Mouse (Mus musculus): ENCODE measurements around the gene Sult3a2.
"Not testable (repeated sequence)": the region's sequence is repeated elsewhere in the genome, so short reads cannot be mapped to it uniquely, and the experiment has no call there.

Sult3a2 gene

DNA sequence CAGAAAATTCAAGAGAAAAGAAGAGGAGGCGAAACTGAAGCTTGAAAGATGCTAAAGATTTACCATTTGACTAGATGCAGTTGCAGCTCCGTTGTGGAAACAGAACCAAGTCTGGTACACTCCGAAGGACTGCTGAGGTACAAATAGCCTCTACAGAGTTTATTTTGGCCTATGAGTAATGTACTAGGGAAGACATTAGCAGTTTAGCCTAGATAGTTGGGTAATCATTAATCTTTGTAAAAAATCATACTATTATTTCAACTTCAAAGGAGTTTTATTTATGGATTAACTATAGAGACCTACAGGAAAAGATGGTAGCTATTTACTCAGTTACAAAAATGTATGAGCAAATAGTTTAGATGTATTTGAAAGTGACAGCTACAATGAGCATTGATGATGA, at the start of gene Sult3a2:
Sult3a2 (minus strand) TSS at position 101 of the 400 bp plus-strand sequence.
- DNase-seq: no peak

DNA sequence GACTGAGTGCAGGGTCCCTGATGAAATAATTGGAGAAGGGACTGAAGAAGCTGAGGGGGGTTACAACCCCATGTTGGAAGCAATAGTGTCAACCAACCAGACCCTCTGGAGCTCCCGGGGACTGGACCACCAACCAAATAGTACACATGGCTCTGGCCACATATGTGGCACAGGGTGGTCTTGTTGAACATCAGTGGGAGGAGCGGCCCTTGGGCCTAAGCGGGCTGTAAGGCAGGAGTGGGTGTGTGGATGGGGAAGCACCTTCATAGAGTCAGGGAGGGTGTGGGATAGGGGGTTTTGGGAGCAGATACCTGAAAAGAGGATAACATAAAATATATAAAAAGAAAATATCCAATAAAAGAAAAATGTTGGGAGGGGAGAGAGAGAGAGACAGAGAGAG, 34.4 kb upstream of the Sult3a2 start:
- no peak for DNase-seq

GRCm38 (mm10) chr10:33816923-33817322, 30.4 kb upstream of the Sult3a2 start:
- DNase-seq: peak; percentile 10

GRCm38 (mm10) chr10:33814266-33814665, 27.8 kb upstream of the Sult3a2 start:
- DNase-seq: peak; percentile 82

DNA sequence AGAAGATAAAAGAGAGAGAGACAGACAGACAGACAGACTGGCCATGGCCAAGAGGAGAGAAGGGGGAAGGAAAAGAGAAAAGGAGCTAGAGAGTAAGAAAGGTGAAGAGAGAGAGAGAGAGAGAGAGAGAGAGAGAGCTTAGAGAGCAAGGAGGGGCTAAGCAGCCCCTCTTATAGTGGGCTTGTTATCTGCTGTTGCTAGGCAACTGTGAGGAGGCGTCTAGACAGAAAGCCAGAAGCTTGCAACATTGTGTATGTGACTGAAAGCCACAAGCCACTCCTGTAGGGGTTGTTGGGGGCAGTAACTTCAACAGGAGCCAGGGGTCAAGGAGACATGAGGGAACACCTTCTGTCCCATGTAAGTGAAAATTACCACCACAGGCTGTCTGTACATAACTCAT, 25.3 kb upstream of the Sult3a2 start:
- no peak for DNase-seq

- peak; percentile 76 for DNase-seq
Measured at GRCm38 (mm10) chr10:33797221-33797949, 10.9 kb upstream of the Sult3a2 start.

- DNase-seq: peak; percentile 68
Measured at GRCm38 (mm10) chr10:33796269-33796915, 9.9 kb upstream of the Sult3a2 start.

DNA sequence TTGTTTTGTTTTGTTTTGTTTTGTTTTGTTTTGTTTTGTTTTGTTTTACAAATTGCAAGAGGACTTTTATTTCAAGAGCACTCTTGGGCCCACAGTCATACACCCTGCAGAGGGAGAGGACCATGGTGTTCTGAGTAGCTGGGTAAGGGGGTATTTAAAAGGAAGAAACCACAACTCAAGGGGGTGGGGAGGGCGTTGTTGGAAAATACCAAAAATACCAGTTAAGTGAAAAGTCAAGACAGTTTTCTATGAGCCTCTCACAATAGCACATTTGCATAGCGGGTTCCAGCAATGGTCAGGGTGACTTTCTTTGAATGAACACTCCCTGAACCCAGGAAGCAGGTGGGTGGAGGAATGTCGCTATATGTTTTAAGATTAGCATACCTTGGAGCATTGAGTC, 5.7 kb upstream of the Sult3a2 start:
- DNase-seq: not testable (repeated sequence)

GRCm38 (mm10) chr10:33787541-33787940, 1.0 kb upstream of the Sult3a2 start:
- DNase-seq: peak; percentile 42

DNA sequence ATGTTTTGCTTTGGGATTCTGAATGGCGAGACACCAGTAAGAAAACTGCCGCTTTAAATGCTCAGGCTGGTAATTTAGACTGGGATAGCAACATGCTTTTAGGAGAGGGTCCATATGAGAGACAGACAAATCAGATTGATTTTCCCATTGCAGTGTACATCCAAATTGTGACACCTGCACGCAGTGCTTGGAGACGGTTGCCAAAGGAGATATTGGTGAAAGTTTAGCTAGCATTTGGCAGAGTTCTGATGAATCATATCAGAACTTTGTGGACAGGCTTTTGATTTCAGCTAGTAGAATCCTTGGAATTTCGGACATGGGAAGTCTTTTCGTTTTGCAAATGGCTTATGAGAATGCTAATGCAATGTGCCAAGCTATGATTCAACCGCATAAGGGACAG, 51.3 kb downstream of the Sult3a2 start:
- DNase-seq: not testable (repeated sequence)

DNA sequence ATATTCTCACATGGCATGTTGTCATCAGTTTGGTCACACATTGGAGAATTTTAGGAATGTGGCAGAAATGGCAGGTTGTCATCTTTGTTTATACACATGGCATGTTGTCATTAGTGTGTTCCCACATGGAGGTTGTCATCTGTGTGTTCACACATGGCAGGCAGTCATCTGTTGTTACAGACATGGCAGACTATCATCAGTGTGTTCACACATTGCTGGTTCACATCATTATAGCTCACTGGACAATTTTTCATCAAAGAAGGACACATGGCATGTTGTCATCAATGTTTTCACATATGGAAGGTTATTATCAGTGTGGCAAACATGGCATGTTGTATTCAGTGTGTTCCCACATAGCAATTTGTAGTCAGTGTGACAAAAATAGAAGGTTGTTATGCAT, 53.3 kb downstream of the Sult3a2 start:
- DNase-seq: no peak

GRCm38 (mm10) chr10:33732409-33733185, 53.9 kb downstream of the Sult3a2 start:
- no peak for DNase-seq

GRCm38 (mm10) chr10:33723764-33724163, 62.7 kb downstream of the Sult3a2 start:
- DNase-seq: no peak

GRCm38 (mm10) chr10:33721827-33722438, 64.6 kb downstream of the Sult3a2 start:
- DNase-seq: no peak

Measured in kidney, adult 9 months (tissue).